ENCODE assay signal across 7 mouse cellular contexts in the genomic region with DNA sequence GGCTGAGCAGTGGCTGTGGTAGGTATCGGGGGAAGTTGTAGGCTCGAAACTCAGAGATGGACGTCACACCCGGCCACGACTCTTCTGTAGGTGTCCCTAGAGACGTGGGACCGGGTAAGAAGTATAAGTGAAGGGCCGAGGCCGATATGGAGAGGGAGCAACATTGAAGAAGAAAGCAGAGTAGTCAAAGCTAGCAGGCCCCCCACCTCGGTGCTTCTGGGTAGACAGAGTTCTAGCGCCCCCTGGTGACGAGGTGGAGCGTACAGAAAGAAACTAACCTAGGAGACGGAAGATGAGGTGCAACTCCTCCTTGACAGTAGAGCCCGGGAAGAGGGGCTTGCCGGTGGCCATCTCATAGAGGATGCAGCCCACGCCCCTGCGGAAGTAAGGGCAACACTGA. TPM values are rescaled to one million over a fixed set of nuclear protein-coding genes. Genes with fewer than 3 reads are reported as not detected.
DNase-seq lines count a peak whose midpoint lies in the region; ATAC-seq and TF ChIP-seq lines count a peak whose summit lies in the region.

No protein-coding gene starts in this region.

- no peaks in the 10 kb centered on the region for H3K4me1 ChIP-seq in ES-Bruce4 (ENCODE audit: control insufficient read depth, insufficient read depth, low read length)
- peaks cover 4% of the 10 kb centered on the region; the same call in 1 of the 2 replicates for H3K4me1 ChIP-seq in forebrain, embryonic 16.5 days (replicated peaks; ENCODE audit: control insufficient read depth, insufficient read depth, low read length)

- no peak overlapping the region for H3K4me3 ChIP-seq in ES-Bruce4 (ENCODE audit: low read depth, low read length)
- no peak overlapping the region for H3K4me3 ChIP-seq in forebrain, embryonic 16.5 days (replicated peaks; ENCODE audit: low read length)

- ATAC-seq in forebrain, embryonic 16.5 days: peak; percentile 27; the same call in 1 of the 2 replicates

- H3K4me2 ChIP-seq in forebrain, embryonic 16.5 days (ENCODE audit: low read length): no peak overlapping the region

- no peaks in the 10 kb centered on the region for H3K9me3 ChIP-seq in ES-Bruce4 (replicated peaks; ENCODE audit: control insufficient read depth, insufficient read depth, low read length, poor library complexity, severe bottlenecking)
- H3K9me3 ChIP-seq in forebrain, embryonic 16.5 days (ENCODE audit: control insufficient read depth, low read length): no peaks in the 10 kb centered on the region

- H3K27ac ChIP-seq in ES-Bruce4 (ENCODE audit: insufficient read depth, low read length): no peak overlapping the region
- H3K27ac ChIP-seq in forebrain, embryonic 16.5 days (ENCODE audit: low read length): no peak overlapping the region

- H3K27me3 ChIP-seq in ES-Bruce4 (ENCODE audit: control insufficient read depth, insufficient read depth, low read length, poor library complexity, severe bottlenecking): no peaks in the 10 kb centered on the region
- H3K27me3 ChIP-seq in forebrain, embryonic 16.5 days (replicated peaks; ENCODE audit: control insufficient read depth, insufficient read depth, low read length): no peaks in the 10 kb centered on the region

- peak; percentile 58 for DNase-seq in 416B (ENCODE audit: low read depth)
- DNase-seq in cerebellum, adult 11 months: peak; percentile 79
- DNase-seq in induced T-regulatory cell, adult 2 months (ENCODE audit: low read depth): peak; percentile 75
- peak; percentile 81 for DNase-seq in lung, postnatal 14 days
- peak; percentile 31 for DNase-seq in skeletal muscle tissue, adult 2 months (ENCODE audit: low read depth, low spot score)

- no peak for TF ChIP-seq EP300 in ES-Bruce4 (IDR thresholded peaks at IDR 0.05; ENCODE audit: insufficient read depth, low read depth, low read length)

- 0 out of 2 replicates have a peak, but pooled peaks cover 2% of the 10 kb centered on the region for H3K36me3 ChIP-seq in ES-Bruce4 (ENCODE audit: control insufficient read depth, insufficient read depth, low read length, poor library complexity, severe bottlenecking)
- no peaks in the 10 kb centered on the region for H3K36me3 ChIP-seq in forebrain, embryonic 16.5 days (ENCODE audit: control insufficient read depth, insufficient read depth)

- 18% methylated on average over 18 of the region's 18 CpGs for WGBS in forebrain, embryonic 16.5 days

- no peak for TF ChIP-seq POLR2A in ES-Bruce4 (IDR thresholded peaks at IDR 0.05; ENCODE audit: insufficient read depth, low read length)

- peak; percentile 93 for TF ChIP-seq CTCF in ES-Bruce4 (IDR thresholded peaks at IDR 0.05; ENCODE audit: low read depth, low read length)

- no peak overlapping the region for H3K9ac ChIP-seq in ES-Bruce4 (ENCODE audit: low read depth, poor library complexity, severe bottlenecking)
- H3K9ac ChIP-seq in forebrain, embryonic 16.5 days (replicated peaks; ENCODE audit: low read depth, low read length): no peak overlapping the region

RNA-seq across cellular contexts. Expression of a gene that starts 22.9 kb away (rescaled TPM):
- polyA plus RNA-seq in ES-Bruce4 (2011; ENCODE audit: insufficient read depth, insufficient read length, low read depth, missing spikeins): 24.6 and 32.8 TPM in 2 replicates
- polyA plus RNA-seq in forebrain, embryonic 16.5 days (2015; fragmentation: Nextera tagmentation; extraction: Ambion mirVana): 0.48 and 1.9 TPM in 2 replicates

RNA-seq across cellular contexts. Expression of a gene that starts 48.7 kb away (rescaled TPM):
- polyA plus RNA-seq in ES-Bruce4 (2011; ENCODE audit: insufficient read depth, insufficient read length, low read depth, missing spikeins): 0.44 TPM in 1 of 2 replicates, not detected in the other
- polyA plus RNA-seq in forebrain, embryonic 16.5 days (2015; fragmentation: Nextera tagmentation; extraction: Ambion mirVana): 10.9 and 11.2 TPM in 2 replicates

Comparison
In these comparisons a context has a peak if more than half of its experiments do, and no peak if none do; other contexts are left out.
1. DNase-seq: peak in every context shown above with its lines; median percentile 81 in lung, postnatal 14 days; 79 in cerebellum, adult 11 months; 75 in induced T-regulatory cell, adult 2 months; 58 in 416B; 31 in skeletal muscle tissue, adult 2 months.